In the genomic region with DNA sequence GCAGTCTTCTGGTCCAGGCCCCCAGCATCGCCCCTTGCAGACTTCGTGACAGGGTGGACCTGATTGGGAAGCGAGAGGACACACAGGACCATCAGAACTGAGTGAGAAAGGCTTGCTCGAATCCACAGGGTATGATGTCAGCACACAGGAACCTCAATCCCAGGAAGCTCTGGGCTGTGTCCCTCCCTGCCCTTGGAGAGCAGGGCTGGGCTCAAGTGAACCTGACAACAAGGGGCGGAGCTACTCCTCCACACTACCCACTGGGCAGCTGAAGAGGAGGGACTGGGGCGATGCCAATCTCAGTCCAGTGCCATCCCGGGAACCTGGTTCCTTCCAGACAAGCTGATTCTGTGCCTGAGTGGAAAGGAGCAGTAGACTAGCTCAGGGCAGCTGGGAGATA, we compare ENCODE assay signal across 8 mouse cellular contexts. TPM values are rescaled to one million over a fixed set of nuclear protein-coding genes. Genes with fewer than 3 reads are reported as not detected.
DNase-seq lines count a peak whose midpoint lies in the region; ATAC-seq lines count a peak whose summit lies in the region.

No protein-coding gene starts in this region.

- peak overlapping the region; percentile 69 for H3K9ac ChIP-seq in heart, embryonic 14.5 days (ENCODE audit: low read length)

- peak; percentile 24 for DNase-seq in left cerebral cortex, postnatal 4 days
- DNase-seq in left cerebral cortex, adult 8-10 months (ENCODE audit: low spot score in 2 of 2): no peak
- DNase-seq in cerebellum, adult 8-10 months: peak; percentile 45
- DNase-seq in large intestine, adult 2 months (ENCODE audit: low read depth, low spot score): peak; percentile 87
- DNase-seq in urinary bladder, postnatal 36 days (ENCODE audit: low spot score in 2 of 2): peak; percentile 35 to 61
- no peak for DNase-seq in left cerebral cortex, postnatal 25 days (ENCODE audit: low spot score in 2 of 2)
- DNase-seq in spleen, postnatal 36 days (ENCODE audit: low spot score in 2 of 2): no peak

- peaks cover 14% of the 10 kb centered on the region for H3K27me3 ChIP-seq in heart, embryonic 14.5 days (ENCODE audit: control insufficient read depth, insufficient read depth, low read length)

- peaks cover 14 to 19% of the 10 kb centered on the region in 2 experiments for H3K4me1 ChIP-seq in heart, embryonic 14.5 days (ENCODE audit: control insufficient read depth in 2 of 2, insufficient read depth in 2 of 2, low read length in 2 of 2)

- H3K9me3 ChIP-seq in heart, embryonic 14.5 days (ENCODE audit: control insufficient read depth, low read length): no peaks in the 10 kb centered on the region

- intact Hi-C loops in left cerebral cortex, postnatal 4 days (cut with DNase I): no loop called here
- intact Hi-C loops in left cerebral cortex, postnatal 25 days (cut with DNase I): no loop called here

- H3K4me3 ChIP-seq in heart, embryonic 14.5 days (ENCODE audit: control insufficient read depth in 1 of 2, insufficient read depth in 1 of 2, low read depth in 1 of 2, low read length in 2 of 2): peak overlapping the region; percentile 32 to 35

- no peaks in the 10 kb centered on the region for H3K36me3 ChIP-seq in heart, embryonic 14.5 days (ENCODE audit: control insufficient read depth, insufficient read depth, low read length)

- peak; percentile 88 for ATAC-seq in heart, embryonic 14.5 days (ENCODE audit: insufficient number of reproducible peaks, insufficient read depth, low FRiP score, low read depth)

- H3K27ac ChIP-seq in heart, embryonic 14.5 days (replicated peaks in 1 of 2; ENCODE audit: control insufficient read depth in 1 of 2, insufficient read depth in 1 of 2, low read depth in 2 of 2, low read length in 2 of 2): peak overlapping the region; percentile 46 to 78

- H3K4me2 ChIP-seq in heart, embryonic 14.5 days (ENCODE audit: low read length): peak overlapping the region; percentile 51

- 5% methylated on average over 7 of the region's 7 CpGs for WGBS in heart, embryonic 14.5 days
- WGBS in large intestine, adult 2 months: 17% methylated on average over 7 of the region's 7 CpGs

RNA-seq across cellular contexts. Expression of gene Erbb3, which starts 5.8 kb away (rescaled TPM):
- total RNA-seq in left cerebral cortex, postnatal 4 days (2021): under 1 TPM; 0.62 to 0.66 TPM
- total RNA-seq in left cerebral cortex, adult 8-10 months (2022): 1 to 10 TPM; 7.8 to 8.3 (median 8.2) TPM
- 2.9 and 3.5 TPM in 2 replicates for polyA plus RNA-seq in heart, embryonic 14.5 days (2014; fragmentation: Nextera tagmentation; extraction: Ambion mirVana)
- polyA plus RNA-seq in large intestine, adult 2 months (2012; rRNA removed): 76.7 and 120 TPM in 2 replicates
- 1 to 10 TPM; 5.8 to 7.6 TPM for total RNA-seq in left cerebral cortex, postnatal 25 days (2021)

RNA-seq across cellular contexts. Expression of gene Pa2g4, which starts 17.9 kb away (rescaled TPM):
- 100 to 1,000 TPM; 111 TPM for total RNA-seq in left cerebral cortex, postnatal 4 days (2021)
- total RNA-seq in left cerebral cortex, adult 8-10 months (2022): 10 to 100 TPM; 57.5 to 60.9 (median 59.4) TPM
- polyA plus RNA-seq in heart, embryonic 14.5 days (2014; fragmentation: Nextera tagmentation; extraction: Ambion mirVana): 123 TPM in 2 replicates
- polyA plus RNA-seq in large intestine, adult 2 months (2012; rRNA removed): 29.3 and 31.2 TPM in 2 replicates
- total RNA-seq in left cerebral cortex, postnatal 25 days (2021): 10 to 100 TPM; 56.7 to 62.7 TPM

RNA-seq across cellular contexts. Expression of gene Rpl41, which starts 34.5 kb away (rescaled TPM):
- 1,000 to 10,000 TPM; 2,825 to 2,926 TPM for total RNA-seq in left cerebral cortex, postnatal 4 days (2021)
- total RNA-seq in left cerebral cortex, adult 8-10 months (2022): 1,000 to 10,000 TPM; 1,345 to 1,743 (median 1,563) TPM
- polyA plus RNA-seq in heart, embryonic 14.5 days (2014; fragmentation: Nextera tagmentation; extraction: Ambion mirVana): 2,755 and 3,168 TPM in 2 replicates
- polyA plus RNA-seq in large intestine, adult 2 months (2012; rRNA removed): 2,450 and 2,465 TPM in 2 replicates
- 1,000 to 10,000 TPM; 1,545 to 1,604 TPM for total RNA-seq in left cerebral cortex, postnatal 25 days (2021)

RNA-seq across cellular contexts. Expression of gene Zc3h10, which starts 36.1 kb away (rescaled TPM):
- 10 to 100 TPM; 14.0 to 15.2 TPM for total RNA-seq in left cerebral cortex, postnatal 4 days (2021)
- total RNA-seq in left cerebral cortex, adult 8-10 months (2022): 10 to 100 TPM; 11.7 to 16.1 (median 14.8) TPM
- polyA plus RNA-seq in heart, embryonic 14.5 days (2014; fragmentation: Nextera tagmentation; extraction: Ambion mirVana): 7.3 and 8.2 TPM in 2 replicates
- polyA plus RNA-seq in large intestine, adult 2 months (2012; rRNA removed): 10.7 and 12.2 TPM in 2 replicates
- total RNA-seq in left cerebral cortex, postnatal 25 days (2021): 10 to 100 TPM; 13.2 to 13.5 TPM

RNA-seq across cellular contexts. Expression of gene Rps26, which starts 42.9 kb away (rescaled TPM):
- 100 to 1,000 TPM; 595 to 651 TPM for total RNA-seq in left cerebral cortex, postnatal 4 days (2021)
- total RNA-seq in left cerebral cortex, adult 8-10 months (2022): 100 to 1,000 TPM; 129 to 288 (median 207) TPM
- 540 and 605 TPM in 2 replicates for polyA plus RNA-seq in heart, embryonic 14.5 days (2014; fragmentation: Nextera tagmentation; extraction: Ambion mirVana)
- 1,017 and 1,368 TPM in 2 replicates for polyA plus RNA-seq in large intestine, adult 2 months (2012; rRNA removed)
- 100 to 1,000 TPM; 235 to 247 TPM for total RNA-seq in left cerebral cortex, postnatal 25 days (2021)

Comparison
In these comparisons a context has a peak if more than half of its experiments do, and no peak if none do; other contexts are left out.
1. DNase-seq: peak in left cerebral cortex, postnatal 4 days (single experiment), cerebellum, adult 8-10 months (single experiment), large intestine, adult 2 months (single experiment) and urinary bladder, postnatal 36 days (2 of 2); none in left cerebral cortex, adult 8-10 months (0 of 2), left cerebral cortex, postnatal 25 days (0 of 2) and spleen, postnatal 36 days (0 of 2).
2. RNA of gene Erbb3, which starts 5.8 kb away (total RNA-seq): 7.8 to 8.3 TPM in left cerebral cortex, adult 8-10 months and 5.8 to 7.6 TPM in left cerebral cortex, postnatal 25 days; 0.62 to 0.66 TPM in left cerebral cortex, postnatal 4 days; every median in the first group is over 4 times any median in the second.